Comparison of ENCODE assay signal across 27 mouse cellular contexts in the genomic region with DNA sequence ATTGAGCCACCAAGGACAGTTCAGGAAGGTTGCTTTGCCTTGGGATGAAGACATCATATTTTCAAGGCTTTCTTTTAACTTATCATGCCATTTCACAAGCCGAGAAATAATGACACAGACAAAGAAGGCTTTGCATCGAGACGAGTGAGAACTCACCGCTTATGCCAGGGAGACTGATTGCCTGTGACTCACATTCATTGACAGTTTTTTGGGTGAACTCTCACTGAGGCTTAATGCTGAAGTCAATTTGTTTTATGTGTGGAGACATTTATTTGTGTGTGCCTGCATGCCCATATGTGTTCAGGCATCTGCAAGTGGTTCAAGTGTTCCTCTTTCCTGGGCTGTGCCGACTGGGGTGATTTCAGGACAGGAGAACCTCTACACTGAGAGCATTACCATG.
A peak's percentile ranks its signal among the peaks of the same experiment; 100 is the strongest.
DNase-seq lines count a peak whose midpoint lies in the region; ATAC-seq and TF ChIP-seq lines count a peak whose summit lies in the region.
"Had no signal": no experiment of that assay in that cellular context is flagged by ENCODE, and none has a peak within 500 bp of the region (broad histone marks: within the 10 kb centered on the region; RNA-seq: fewer than 3 reads in every experiment).

No protein-coding gene starts in this region.

- 66% methylated on average over 5 of the region's 5 CpGs for WGBS in heart, adult 2 months
- whole genome bisulfite sequencing in large intestine, adult 2 months = 18% methylated on average over 5 of the region's 5 CpGs
- 81% methylated on average over 5 of the region's 5 CpGs for WGBS in kidney, embryonic 14.5 days

- no peak overlapping the region for H3K4me2 ChIP-seq in kidney, embryonic 14.5 days (replicated peaks; ENCODE audit: low read depth, low read length)
- H3K4me2 ChIP-seq: heart, embryonic 11.5 days; hindbrain, embryonic 14.5 days; limb, embryonic 12.5 days; liver, embryonic 11.5 days; lung, embryonic 14.5 days; midbrain, embryonic 15.5 days; neural tube, embryonic 13.5 days had no signal

- no peak for TF ChIP-seq EP300 in heart, adult 2 months (IDR thresholded peaks at IDR 0.05; ENCODE audit: insufficient read depth, low read depth, low read length)
- TF ChIP-seq EP300 in MEL (IDR thresholded peaks at IDR 0.05; ENCODE audit: low read depth in 1 of 2, low read length in 2 of 2) = no peak

- no peak overlapping the region for H3K4me3 ChIP-seq in heart, adult 2 months
- H3K4me3 ChIP-seq in MEL (ENCODE audit: control insufficient read depth in 1 of 2, insufficient read depth in 1 of 2, low read depth in 2 of 2, low read length in 2 of 2) = no peak overlapping the region
- no peak overlapping the region for H3K4me3 ChIP-seq in kidney, embryonic 14.5 days (ENCODE audit: low read length)
- H3K4me3 ChIP-seq: embryonic facial prominence, embryonic 10.5 days; limb, embryonic 12.5 days; midbrain, embryonic 15.5 days; myocyte; neural tube, embryonic 13.5 days had no signal

- peaks cover 6% of the 10 kb centered on the region for H3K4me1 ChIP-seq in heart, adult 2 months (ENCODE audit: control insufficient read depth, insufficient read depth, low read length)
- H3K4me1 ChIP-seq in MEL (ENCODE audit: control insufficient read depth in 1 of 2, insufficient read depth in 2 of 2, low read length in 2 of 2) = peaks cover 0 to 2% of the 10 kb centered on the region in 2 experiments; a peak in 1 of 4 replicates
- H3K4me1 ChIP-seq in kidney, embryonic 14.5 days (ENCODE audit: control insufficient read depth, insufficient read depth, low read length) = no peaks in the 10 kb centered on the region
- H3K4me1 ChIP-seq: midbrain, embryonic 15.5 days; neural tube, embryonic 13.5 days had no signal

- H3K79me2 ChIP-seq in heart, adult 2 months (replicated peaks; ENCODE audit: control insufficient read depth, insufficient read depth, low read length) = no peaks in the 10 kb centered on the region
- no peaks in the 10 kb centered on the region for H3K79me2 ChIP-seq in MEL (ENCODE audit: control insufficient read depth, insufficient read depth, low read length, poor library complexity)

- peak overlapping the region; percentile 34 for H3K9ac ChIP-seq in heart, adult 2 months (ENCODE audit: low read depth, low read length)
- H3K9ac ChIP-seq in MEL (ENCODE audit: control insufficient read depth, low read depth, low read length, poor library complexity, severe bottlenecking) = no peak overlapping the region
- no peak overlapping the region for H3K9ac ChIP-seq in kidney, embryonic 14.5 days (ENCODE audit: low read depth, low read length)
- H3K9ac ChIP-seq: forebrain, postnatal 0 days; hindbrain, embryonic 14.5 days; limb, embryonic 12.5 days; lung, embryonic 14.5 days; midbrain, embryonic 15.5 days; neural tube, embryonic 13.5 days had no signal

- no peak for TF ChIP-seq CTCF in heart, adult 2 months (IDR thresholded peaks at IDR 0.05)
- no peak for TF ChIP-seq CTCF in MEL (IDR thresholded peaks at IDR 0.05 in 2 of 3, conservative IDR thresholded peaks at IDR 0.05 in 1 of 3; ENCODE audit: control insufficient read depth in 1 of 3, insufficient read depth in 1 of 3, low read depth in 2 of 3, low read length in 3 of 3, poor library complexity in 1 of 3, severe bottlenecking in 1 of 3)

- TF ChIP-seq RAD21 in MEL (IDR thresholded peaks at IDR 0.05; ENCODE audit: low read depth, low read length) = no peak

- intact Hi-C loops in heart, adult 2 months (cut with DNase I) = no loop called here

- H3K27me3 ChIP-seq in heart, adult 2 months (ENCODE audit: control insufficient read depth, insufficient read depth, low read length) = no peaks in the 10 kb centered on the region
- H3K27me3 ChIP-seq in MEL (ENCODE audit: control insufficient read depth in 1 of 2, insufficient read depth in 2 of 2, low read length in 2 of 2) = no peaks in the 10 kb centered on the region
- H3K27me3 ChIP-seq in kidney, embryonic 14.5 days (ENCODE audit: control insufficient read depth, insufficient read depth, low read length) = no peaks in the 10 kb centered on the region
- H3K27me3 ChIP-seq: midbrain, embryonic 15.5 days; neural tube, embryonic 13.5 days had no signal

- no peaks in the 10 kb centered on the region for H3K9me3 ChIP-seq in MEL (replicated peaks; ENCODE audit: insufficient read depth, low read length)
- no peaks in the 10 kb centered on the region for H3K9me3 ChIP-seq in kidney, embryonic 14.5 days (ENCODE audit: control insufficient read depth, low read length)
- H3K9me3 ChIP-seq: embryonic facial prominence, embryonic 10.5 days; limb, embryonic 12.5 days; midbrain, embryonic 15.5 days; neural tube, embryonic 13.5 days had no signal

- no peak for TF ChIP-seq POLR2A in heart, adult 2 months (IDR thresholded peaks at IDR 0.05; ENCODE audit: insufficient read depth, low read depth, low read length)
- TF ChIP-seq POLR2A in MEL (IDR thresholded peaks at IDR 0.05; ENCODE audit: control insufficient read depth in 1 of 2, insufficient read depth in 1 of 2, low read depth in 1 of 2, low read length in 2 of 2, poor library complexity in 1 of 2) = no peak

- H3K27ac ChIP-seq in heart, adult 2 months = no peak overlapping the region; the same call in 1 of the 2 replicates
- H3K27ac ChIP-seq in MEL (ENCODE audit: control insufficient read depth, low read depth, low read length) = no peak overlapping the region
- H3K27ac ChIP-seq in kidney, embryonic 14.5 days (ENCODE audit: low read depth, low read length) = no peak overlapping the region
- H3K27ac ChIP-seq: embryonic facial prominence, embryonic 10.5 days; hindbrain, embryonic 14.5 days; limb, embryonic 12.5 days; macrophage; midbrain, embryonic 15.5 days; neural tube, embryonic 13.5 days had no signal

- peak in 1 of 2 experiments; percentile 18 for DNase-seq in heart, adult 2 months
- DNase-seq in heart, adult 8-10 months (ENCODE audit: low spot score) = no peak
- DNase-seq in MEL (ENCODE audit: low read depth, low spot score) (peak; percentile 10), adipocyte (ENCODE audit: low spot score) (peak; percentile 13)
- DNase-seq in large intestine, adult 2 months (ENCODE audit: low read depth, low spot score) = peak; percentile 10
- no peak for DNase-seq in gastrocnemius, postnatal 25 days
- DNase-seq: cerebellum, adult 9-11 months; forebrain, postnatal 0 days; gastrocnemius, postnatal 14 days; heart, postnatal 14 days; kidney, adult 9 months; kidney, postnatal 25 days; lung, embryonic 14.5 days; retina, postnatal 1 day; right cerebral cortex, postnatal 25 days; thymus, postnatal 14 days had no signal

- ATAC-seq in kidney, embryonic 14.5 days (ENCODE audit: low FRiP score, low TSS enrichment) = no peak
- ATAC-seq: forebrain, postnatal 0 days; inflammation-experienced regulatory T-cells, adult 6 months; midbrain, embryonic 15.5 days had no signal

- H3K36me3 ChIP-seq in heart, adult 2 months (ENCODE audit: control insufficient read depth, insufficient read depth, low read length) = peaks cover 3% of the 10 kb centered on the region; the same call in 1 of the 2 replicates
- no peaks in the 10 kb centered on the region for H3K36me3 ChIP-seq in MEL (ENCODE audit: control insufficient read depth in 1 of 2, insufficient read depth in 2 of 2, low read length in 2 of 2)
- no peaks in the 10 kb centered on the region for H3K36me3 ChIP-seq in kidney, embryonic 14.5 days (ENCODE audit: control insufficient read depth, insufficient read depth, low read length)
- H3K36me3 ChIP-seq: embryonic facial prominence, embryonic 10.5 days; limb, embryonic 12.5 days; midbrain, embryonic 15.5 days; neural tube, embryonic 13.5 days had no signal

TF ChIP-seq in MEL, 35 proteins besides CTCF, POLR2A, EP300 and RAD21:
- no peak for TF ChIP-seq CHD2 (IDR thresholded peaks at IDR 0.05; ENCODE audit: low read length)
- TF ChIP-seq POLR2AphosphoS2 (IDR thresholded peaks at IDR 0.05; ENCODE audit: low read length) = no peak
- TF ChIP-seq RCOR1 (IDR thresholded peaks at IDR 0.05; ENCODE audit: low read depth, low read length) = no peak
- TF ChIP-seq NELFE (IDR thresholded peaks at IDR 0.05; ENCODE audit: low read depth, low read length) = no peak
- no peak for TF ChIP-seq ZNF384 (IDR thresholded peaks at IDR 0.05; ENCODE audit: low read depth, low read length)
- no peak for TF ChIP-seq USF2 (IDR thresholded peaks at IDR 0.05; ENCODE audit: borderline replicate concordance in 1 of 2, insufficient read depth in 1 of 2, low read depth in 1 of 2, low read length in 2 of 2)

Comparison
In these comparisons a context has a peak if more than half of its experiments do, and no peak if none do; other contexts are left out.
1. DNase-seq: peak in MEL (single experiment), adipocyte (single experiment) and large intestine, adult 2 months (single experiment); none in heart, adult 8-10 months (single experiment) and gastrocnemius, postnatal 25 days (single experiment).